In the genomic region with DNA sequence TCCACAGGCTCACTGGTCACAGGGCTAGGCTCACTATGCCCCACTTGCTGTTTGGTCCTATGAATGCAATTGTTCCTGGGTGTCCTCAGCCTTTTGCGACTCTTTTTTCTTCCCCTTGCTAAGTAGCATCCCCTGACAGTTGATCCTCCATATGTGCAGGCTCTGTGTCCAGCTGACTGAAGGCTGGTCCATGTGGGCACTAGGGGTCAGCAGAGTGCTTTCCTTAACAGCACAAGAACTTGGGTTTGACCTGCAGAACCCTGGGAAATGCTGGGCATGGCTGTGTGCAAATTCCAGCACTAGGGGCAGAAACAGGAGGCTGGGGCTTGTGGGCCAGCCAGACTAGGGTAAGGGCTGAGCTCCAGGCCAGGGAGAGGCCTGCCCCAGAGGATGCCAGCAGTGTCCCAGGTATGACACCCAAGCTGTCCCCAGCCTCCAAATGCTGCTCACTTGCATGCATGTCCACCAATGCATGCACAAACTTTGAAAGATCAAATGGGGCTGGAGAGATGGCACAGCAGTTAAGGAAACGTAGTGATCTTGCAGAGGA, we compare ENCODE assay signal across 8 mouse cellular contexts. TPM values are rescaled to one million over a fixed set of nuclear protein-coding genes. Genes with fewer than 3 reads are reported as not detected.
DNase-seq lines count a peak whose midpoint lies in the region; ATAC-seq and TF ChIP-seq lines count a peak whose summit lies in the region.
"Not testable (repeated sequence)": the region's sequence is repeated elsewhere in the genome, so short reads cannot be mapped to it uniquely, and the experiment has no call there.

No protein-coding gene starts in this region.

- not testable (repeated sequence) for H3K4me3 ChIP-seq in embryonic facial prominence, embryonic 15.5 days (replicated peaks); kidney, embryonic 15.5 days (replicated peaks); lung, embryonic 15.5 days; stomach, embryonic 14.5 days (ENCODE audit: low read depth, low read length)

- not testable (repeated sequence) for H3K9ac ChIP-seq in embryonic facial prominence, embryonic 15.5 days; kidney, embryonic 15.5 days; lung, embryonic 15.5 days; stomach, embryonic 14.5 days (replicated peaks; ENCODE audit: low read depth, low read length)

- not testable (repeated sequence) for H3K4me1 ChIP-seq in embryonic facial prominence, embryonic 15.5 days; kidney, embryonic 15.5 days; lung, embryonic 15.5 days; stomach, embryonic 14.5 days (ENCODE audit: control insufficient read depth, insufficient read depth, low read length)

- peak; percentile 72 for DNase-seq in ES-CJ7 (ENCODE audit: low read depth, low spot score)
- peak; percentile 60 for DNase-seq in brain, embryonic 14.5 days (ENCODE audit: low read depth)
- DNase-seq in naive thymus-derived CD4-positive, alpha-beta T cell, adult 2 months (ENCODE audit: low read depth): peak; percentile 26

- peak; percentile 31; the same call in 1 of the 2 replicates for TF ChIP-seq CTCF in brain, embryonic 14.5 days (IDR thresholded peaks at IDR 0.05; ENCODE audit: borderline replicate concordance, extremely low read depth, insufficient read depth, insufficient read length)

- not testable (repeated sequence) for H3K27ac ChIP-seq in embryonic facial prominence, embryonic 15.5 days (replicated peaks); kidney, embryonic 15.5 days; lung, embryonic 15.5 days; stomach, embryonic 14.5 days (ENCODE audit: low read length)

- H3K27me3 ChIP-seq in embryonic facial prominence, embryonic 15.5 days; kidney, embryonic 15.5 days; lung, embryonic 15.5 days; stomach, embryonic 14.5 days (ENCODE audit: control insufficient read depth, insufficient read depth, low read length): not testable (repeated sequence)

- not testable (repeated sequence) for H3K9me3 ChIP-seq in embryonic facial prominence, embryonic 15.5 days (replicated peaks); kidney, embryonic 15.5 days (replicated peaks); lung, embryonic 15.5 days; stomach, embryonic 14.5 days (ENCODE audit: control insufficient read depth, low read depth, low read length)

- H3K4me2 ChIP-seq in embryonic facial prominence, embryonic 15.5 days (replicated peaks); kidney, embryonic 15.5 days; lung, embryonic 15.5 days; stomach, embryonic 14.5 days (replicated peaks; ENCODE audit: low read depth, low read length): not testable (repeated sequence)

- 57% methylated on average over 2 of the region's 2 CpGs for WGBS in embryonic facial prominence, embryonic 15.5 days
- 39% methylated on average over 2 of the region's 2 CpGs for WGBS in kidney, embryonic 15.5 days
- WGBS in lung, embryonic 15.5 days: 36% methylated on average over 2 of the region's 2 CpGs
- 52% methylated on average over 2 of the region's 2 CpGs for WGBS in stomach, embryonic 14.5 days

- H3K36me3 ChIP-seq in embryonic facial prominence, embryonic 15.5 days; kidney, embryonic 15.5 days; lung, embryonic 15.5 days; stomach, embryonic 14.5 days (ENCODE audit: control insufficient read depth, insufficient read depth, low read length): not testable (repeated sequence)

- not testable (repeated sequence) for TF ChIP-seq POLR2A in brain, embryonic 14.5 days (IDR thresholded peaks at IDR 0.05; ENCODE audit: borderline replicate concordance, extremely low read depth, insufficient read depth, insufficient read length, poor library complexity, severe bottlenecking)

- 0 out of 2 replicates have a peak, but pooled peaks have one; percentile 16 for ATAC-seq in embryonic facial prominence, embryonic 15.5 days (ENCODE audit: insufficient number of reproducible peaks, low FRiP score, low TSS enrichment, low read depth)
- ATAC-seq in hematopoietic stem cell, adult 5-6 weeks (replicated peaks in 1 of 2; ENCODE audit: insufficient read depth in 1 of 2, low FRiP score in 2 of 2, low TSS enrichment in 1 of 2, low read depth in 1 of 2, poor library complexity in 2 of 2, severe bottlenecking in 2 of 2): peak; percentile 25 to 45; a peak in 1 of 4 replicates
- ATAC-seq in kidney, embryonic 15.5 days (replicated peaks; ENCODE audit: low FRiP score): 0 out of 2 replicates have a peak, but pooled peaks have one; percentile 58
- 0 out of 2 replicates have a peak, but pooled peaks have one; percentile 33 for ATAC-seq in lung, embryonic 15.5 days (ENCODE audit: borderline replicate concordance, extremely low read depth, low FRiP score, low TSS enrichment)
- ATAC-seq in stomach, embryonic 14.5 days (ENCODE audit: insufficient number of reproducible peaks, insufficient read depth, low FRiP score, low read depth): peak; percentile 21; the same call in 1 of the 2 replicates

RNA-seq across cellular contexts. Expression of a gene that starts 25.9 kb away (rescaled TPM):
- polyA plus RNA-seq in brain, embryonic 14.5 days (2012; rRNA removed): 146 and 203 TPM in 2 replicates
- polyA plus RNA-seq in embryonic facial prominence, embryonic 15.5 days (2015; fragmentation: Nextera tagmentation; extraction: Ambion mirVana): 8.1 and 9.8 TPM in 2 replicates
- 90.7 and 99.4 TPM in 2 replicates for total RNA-seq in hematopoietic stem cell, adult 5-6 weeks (2017)
- polyA plus RNA-seq in kidney, embryonic 15.5 days (2015; fragmentation: Nextera tagmentation; extraction: Ambion mirVana): 6.3 and 6.5 TPM in 2 replicates
- 4.8 and 7.6 TPM in 2 replicates for polyA plus RNA-seq in lung, embryonic 15.5 days (2015; fragmentation: Nextera tagmentation; extraction: Ambion mirVana)
- polyA plus RNA-seq in stomach, embryonic 14.5 days (2014; fragmentation: Nextera tagmentation; extraction: Ambion mirVana): 5.5 and 7.4 TPM in 2 replicates

RNA-seq across cellular contexts. Expression of a gene that starts 49.8 kb away (rescaled TPM):
- 0.45 and 0.46 TPM in 2 replicates for polyA plus RNA-seq in brain, embryonic 14.5 days (2012; rRNA removed)
- polyA plus RNA-seq in embryonic facial prominence, embryonic 15.5 days (2015; fragmentation: Nextera tagmentation; extraction: Ambion mirVana): 1.1 and 1.4 TPM in 2 replicates
- total RNA-seq in hematopoietic stem cell, adult 5-6 weeks (2017): 1.3 TPM in 2 replicates
- polyA plus RNA-seq in kidney, embryonic 15.5 days (2015; fragmentation: Nextera tagmentation; extraction: Ambion mirVana): 2.8 and 3.9 TPM in 2 replicates
- 3.3 and 3.6 TPM in 2 replicates for polyA plus RNA-seq in lung, embryonic 15.5 days (2015; fragmentation: Nextera tagmentation; extraction: Ambion mirVana)
- 4.7 and 5.4 TPM in 2 replicates for polyA plus RNA-seq in stomach, embryonic 14.5 days (2014; fragmentation: Nextera tagmentation; extraction: Ambion mirVana)

Comparison
In these comparisons a context has a peak if more than half of its experiments do, and no peak if none do; other contexts are left out.
1. RNA of a gene that starts 25.9 kb away (polyA plus RNA-seq): 146 to 203 TPM in brain, embryonic 14.5 days; 8.1 to 9.8 TPM in embryonic facial prominence, embryonic 15.5 days, 4.8 to 7.6 TPM in lung, embryonic 15.5 days, 5.5 to 7.4 TPM in stomach, embryonic 14.5 days and 6.3 to 6.5 TPM in kidney, embryonic 15.5 days; every median in the first group is over 10 times any median in the second.
2. Peak in every context shown above with its lines, with median percentiles within 50 percentile points of each other: DNase-seq and ATAC-seq.